Mouse (Mus musculus) thymus, postnatal 0 days (tissue): ENCODE data around the gene Krt25. TPM values are rescaled to one million over a fixed set of nuclear protein-coding genes. Genes with fewer than 3 reads are reported as not detected.

ENCODE experiments used
- DNase-seq: peaks from one replicate; pipeline ENCODE4 v3.0.0-alpha.2; 2015; ENCODE audit warnings: low spot score
- polyA plus RNA-seq: library from polyadenylated mRNA; unstranded; fragments of >200 nt; fragmentation: Nextera tagmentation; extraction: Ambion mirVana; gene quantifications from 2 replicates; pipeline ENCODE4 v1.2.1, GENCODE M21; 2015

The Krt25 gene
- polyA plus RNA-seq, 1 experiment from 2014 or later, result 0.35 TPM

- DNase-seq, result no peak
These were observed 42.8 kb downstream of the Krt25 start for GRCm38 (mm10) chr11:99279986-99280385.

GRCm38 (mm10) chr11:99276786-99277185 is 46.0 kb downstream of the Krt25 start:
- no peak for DNase-seq

- DNase-seq, result no peak
These were observed 47.1 kb downstream of the Krt25 start for GRCm38 (mm10) chr11:99275624-99276023.

- no peak for DNase-seq
These were observed 50.0 kb downstream of the Krt25 start for GRCm38 (mm10) chr11:99272721-99273120.

DNA sequence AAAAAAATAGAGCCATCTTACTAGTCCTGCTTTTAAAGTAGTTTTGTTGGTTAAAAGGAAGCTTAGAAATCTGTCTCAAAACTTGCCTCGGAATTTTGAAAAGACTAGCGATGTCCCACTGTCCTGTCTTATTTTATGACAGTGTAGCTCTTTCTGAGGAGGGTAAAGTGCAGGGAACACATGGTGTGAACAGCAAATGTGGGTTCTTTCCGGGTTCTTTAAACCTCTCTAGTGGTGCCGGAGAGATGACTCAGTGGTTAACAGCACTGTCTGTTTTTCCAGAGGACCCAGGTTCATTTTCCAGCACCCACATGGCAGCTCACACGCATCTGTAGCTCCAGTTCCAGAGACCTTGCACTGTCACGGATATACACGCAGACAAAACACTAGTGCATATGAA is 53.6 kb downstream of the Krt25 start:
- DNase-seq, result no peak

GRCm38 (mm10) chr11:99265796-99266195 is 57.0 kb downstream of the Krt25 start:
- DNase-seq, result no peak

Other genes starting within 250 kb of the Krt25 start
- gene Tns4, start 233.6 kb downstream of the Krt25 start, polyA plus RNA-seq, result 1.4 and 1.7 TPM in 2 replicates
- 36.2 and 37.4 TPM in 2 replicates for gene Ccr7, start 167.9 kb downstream of the Krt25 start, polyA plus RNA-seq
- gene Smarce1, start 91.9 kb downstream of the Krt25 start, polyA plus RNA-seq, result 227 and 240 TPM in 2 replicates
- gene Krt222, start 78.9 kb downstream of the Krt25 start, polyA plus RNA-seq, result 1.7 and 2.0 TPM in 2 replicates
- 0.72 and 0.75 TPM in 2 replicates for gene Krt24, start 37.7 kb downstream of the Krt25 start, polyA plus RNA-seq
- gene Krt26, start 15.0 kb upstream of the Krt25 start, polyA plus RNA-seq, result not detected in 2 replicates
- 0.09 and 0.23 TPM in 2 replicates for gene Krt27, start 28.2 kb upstream of the Krt25 start, polyA plus RNA-seq
- 0.27 and 0.30 TPM in 2 replicates for gene Krt28, start 52.0 kb upstream of the Krt25 start, polyA plus RNA-seq
- 44.9 and 47.3 TPM in 2 replicates for gene Krt10, start 66.4 kb upstream of the Krt25 start, polyA plus RNA-seq
- gene Krt12, start 99.3 kb upstream of the Krt25 start, polyA plus RNA-seq, result 0.52 and 0.63 TPM in 2 replicates
- gene Krt20, start 115.2 kb upstream of the Krt25 start, polyA plus RNA-seq, result 1.6 TPM in 2 replicates
- gene Krt23, start 170.2 kb upstream of the Krt25 start, polyA plus RNA-seq, result 1.8 and 2.4 TPM in 2 replicates
- not detected in 2 replicates for gene Krt39, start 198.4 kb upstream of the Krt25 start, polyA plus RNA-seq
- not detected in 2 replicates for gene Krt40, start 220.2 kb upstream of the Krt25 start, polyA plus RNA-seq
- gene Krtap3-3, start 227.9 kb upstream of the Krt25 start, polyA plus RNA-seq, result 0.33 TPM in 1 of 2 replicates, not detected in the other
- gene Krtap3-2, start 233.9 kb upstream of the Krt25 start, polyA plus RNA-seq, result not detected in 2 replicates
- not detected in 2 replicates for gene Gm11939, start 236.5 kb upstream of the Krt25 start, polyA plus RNA-seq
- gene Krtap3-1, start 243.7 kb upstream of the Krt25 start, polyA plus RNA-seq, result not detected in 2 replicates